Mouse (Mus musculus): Measurements from ENCODE around the gene Arhgef38. TPM values are rescaled to one million over a fixed set of nuclear protein-coding genes. Genes with fewer than 3 reads are reported as not detected.

Arhgef38 gene
- polyA plus RNA-seq (2012; rRNA removed; ENCODE audit: low replicate concordance): 0.19 and 0.62 TPM in 2 replicates

GRCm38 (mm10) chr3:133234821-133235295 lies at the start of gene Arhgef38:
Arhgef38 (minus strand) TSS chr3:133234949.

GRCm38 (mm10) chr3:133091664-133092273 lies 143.0 kb downstream of the Arhgef38 start, which contains the start of the genes Ints12 and Gstcd:
Ints12 (plus strand) TSS chr3:133091840.
Gstcd (minus strand) TSS chr3:133092033.

Other genes starting within 250 kb of the Arhgef38 start
- gene Ints12, start 143.1 kb downstream of the Arhgef38 start, polyA plus RNA-seq (2012; rRNA removed; ENCODE audit: low replicate concordance): 2.0 TPM in 2 replicates
- gene Gstcd, start 142.9 kb downstream of the Arhgef38 start, polyA plus RNA-seq (2012; rRNA removed; ENCODE audit: low replicate concordance): 1.4 and 2.2 TPM in 2 replicates
- gene Ppa2, start 75.2 kb upstream of the Arhgef38 start, polyA plus RNA-seq (2012; rRNA removed; ENCODE audit: low replicate concordance): 85.1 and 166 TPM in 2 replicates

All from duodenum, adult 2 months (tissue).